Mouse (Mus musculus): ENCODE results near the gene Baiap2l2. TPM values are rescaled to one million over a fixed set of nuclear protein-coding genes. Genes with fewer than 3 reads are reported as not detected.

The Baiap2l2 gene
- polyA plus RNA-seq, 1 experiment from 2014 or later, result 1.4 TPM

Other genes starting within 250 kb of the Baiap2l2 start
- gene Galr3, start 243.7 kb downstream of the Baiap2l2 start, polyA plus RNA-seq (2015; fragmentation: Nextera tagmentation; extraction: Ambion mirVana), result not detected in 2 replicates
- 52.6 and 56.4 TPM in 2 replicates for gene Ankrd54, start 222.6 kb downstream of the Baiap2l2 start, polyA plus RNA-seq (2015; fragmentation: Nextera tagmentation; extraction: Ambion mirVana)
- gene Eif3l, start 210.4 kb downstream of the Baiap2l2 start, polyA plus RNA-seq (2015; fragmentation: Nextera tagmentation; extraction: Ambion mirVana), result 180 and 186 TPM in 2 replicates
- 8.6 and 9.5 TPM in 2 replicates for gene Micall1, start 176.6 kb downstream of the Baiap2l2 start, polyA plus RNA-seq (2015; fragmentation: Nextera tagmentation; extraction: Ambion mirVana)
- 295 and 296 TPM in 2 replicates for gene Polr2f, start 144.5 kb downstream of the Baiap2l2 start, polyA plus RNA-seq (2015; fragmentation: Nextera tagmentation; extraction: Ambion mirVana)
- gene 1700088E04Rik, start 144.3 kb downstream of the Baiap2l2 start, polyA plus RNA-seq (2015; fragmentation: Nextera tagmentation; extraction: Ambion mirVana), result 14.0 and 16.6 TPM in 2 replicates
- gene Sox10, start 120.3 kb downstream of the Baiap2l2 start, polyA plus RNA-seq (2015; fragmentation: Nextera tagmentation; extraction: Ambion mirVana), result 0.58 and 0.67 TPM in 2 replicates
- 82.2 and 86.8 TPM in 2 replicates for gene Pick1, start 56.4 kb downstream of the Baiap2l2 start, polyA plus RNA-seq (2015; fragmentation: Nextera tagmentation; extraction: Ambion mirVana)
- 0.88 and 1.0 TPM in 2 replicates for gene Gm49486, start 56.1 kb downstream of the Baiap2l2 start, polyA plus RNA-seq (2015; fragmentation: Nextera tagmentation; extraction: Ambion mirVana)
- gene Slc16a8, start 30.8 kb downstream of the Baiap2l2 start, polyA plus RNA-seq (2015; fragmentation: Nextera tagmentation; extraction: Ambion mirVana), result 0.22 and 0.23 TPM in 2 replicates
- 37.5 and 43.3 TPM in 2 replicates for gene Pla2g6, start 42.9 kb upstream of the Baiap2l2 start, polyA plus RNA-seq (2015; fragmentation: Nextera tagmentation; extraction: Ambion mirVana)
- gene Maff, start 61.1 kb upstream of the Baiap2l2 start, polyA plus RNA-seq (2015; fragmentation: Nextera tagmentation; extraction: Ambion mirVana), result 0.76 and 0.79 TPM in 2 replicates
- 32.8 and 35.0 TPM in 2 replicates for gene Tmem184b, start 118.0 kb upstream of the Baiap2l2 start, polyA plus RNA-seq (2015; fragmentation: Nextera tagmentation; extraction: Ambion mirVana)
- 233 and 269 TPM in 2 replicates for gene Csnk1e, start 170.0 kb upstream of the Baiap2l2 start, polyA plus RNA-seq (2015; fragmentation: Nextera tagmentation; extraction: Ambion mirVana)
- gene Kcnj4, start 219.7 kb upstream of the Baiap2l2 start, polyA plus RNA-seq (2015; fragmentation: Nextera tagmentation; extraction: Ambion mirVana), result not detected in 2 replicates
- gene Kdelr3, start 230.9 kb upstream of the Baiap2l2 start, polyA plus RNA-seq (2015; fragmentation: Nextera tagmentation; extraction: Ambion mirVana), result 6.0 and 8.3 TPM in 2 replicates